Comparison of ENCODE assay signal across 12 mouse cellular contexts in the genomic region with DNA sequence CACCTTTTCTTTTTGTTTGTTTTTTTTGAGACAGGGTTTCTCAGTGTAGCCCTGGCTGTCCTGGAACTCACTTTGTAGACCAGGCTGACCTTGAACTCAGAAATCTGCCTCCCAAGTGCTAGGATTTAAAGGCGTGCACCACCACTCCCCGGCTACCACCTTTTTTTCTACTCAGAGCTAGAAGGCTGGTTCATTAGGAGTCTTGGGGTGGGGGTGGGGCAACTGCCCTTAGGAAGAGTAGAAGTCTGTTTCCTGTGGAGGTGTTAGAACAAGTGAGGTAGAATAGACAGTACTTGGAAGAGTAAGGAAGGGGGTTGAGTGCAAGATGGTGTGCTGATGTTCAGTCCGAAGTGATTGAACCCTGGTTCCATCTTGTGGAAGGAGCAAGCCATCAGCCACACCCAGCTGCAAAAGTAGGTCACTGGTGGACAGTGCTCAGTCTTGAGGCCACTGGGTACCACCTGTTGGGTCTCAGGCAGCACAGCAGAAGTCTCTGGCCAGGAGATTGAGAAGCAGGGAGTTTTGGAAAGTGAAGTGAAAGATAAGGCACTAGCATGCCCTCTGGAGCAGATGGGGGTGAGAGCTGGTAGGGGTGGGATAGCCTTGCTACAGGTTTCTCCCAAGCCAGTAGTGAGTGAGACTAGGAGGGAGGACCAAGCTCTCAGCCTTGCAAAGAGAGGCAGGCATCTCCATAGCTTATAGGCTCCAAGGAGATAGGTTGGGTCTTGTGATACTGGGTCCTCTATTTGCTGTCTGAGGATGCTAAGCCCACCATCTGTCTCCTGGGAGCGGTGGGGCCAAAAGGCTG. TPM values are rescaled to one million over a fixed set of nuclear protein-coding genes. Genes with fewer than 3 reads are reported as not detected.
DNase-seq lines count a peak whose midpoint lies in the region; ATAC-seq and TF ChIP-seq lines count a peak whose summit lies in the region.
"Had no signal": no experiment of that assay in that cellular context is flagged by ENCODE, and none has a peak within 500 bp of the region (broad histone marks: within the 10 kb centered on the region; RNA-seq: fewer than 3 reads in every experiment).

No protein-coding gene starts in this region.

- no peak for DNase-seq in gastrocnemius, adult 2 months
- no peak for DNase-seq in gastrocnemius, adult 8-10 months (ENCODE audit: low spot score in 2 of 2)
- peak; percentile 44 for DNase-seq in liver, adult 2 months (ENCODE audit: extremely low read depth, low read depth, low spot score)
- no peak for DNase-seq in liver
- DNase-seq in heart, postnatal 0 days (ENCODE audit: low spot score): no peak
- DNase-seq in adrenal gland, postnatal 10 days: no peak
- no peak for DNase-seq in spleen, adult 12 weeks (ENCODE audit: low spot score)
- DNase-seq: right cerebral cortex, postnatal 14 days; thymus, postnatal 14 days had no signal

- no peak overlapping the region for H3ac ChIP-seq in myocyte (ENCODE audit: control insufficient read depth, insufficient read length)

- H3K4me3 ChIP-seq in gastrocnemius, adult 2 months: peak overlapping the region; percentile 82
- H3K4me3 ChIP-seq in liver, adult 2 months (ENCODE audit: insufficient read depth, low read depth, low read length): no peak overlapping the region
- no peak overlapping the region for H3K4me3 ChIP-seq in heart, postnatal 0 days (ENCODE audit: low read depth, low read length)
- no peak overlapping the region for H3K4me3 ChIP-seq in myocyte
- H3K4me3 ChIP-seq: neural tube, embryonic 12.5 days had no signal

- no peaks in the 10 kb centered on the region for H3K9me3 ChIP-seq in heart, postnatal 0 days (replicated peaks; ENCODE audit: control insufficient read depth, low read length)

- no peak for ATAC-seq in heart, postnatal 0 days (ENCODE audit: insufficient read depth, low read depth)
- ATAC-seq: hindbrain, postnatal 0 days had no signal

- peaks cover 18% of the 10 kb centered on the region for H3K36me3 ChIP-seq in liver, adult 2 months (ENCODE audit: control insufficient read depth, insufficient read depth, low read length)
- peaks cover 26% of the 10 kb centered on the region for H3K36me3 ChIP-seq in heart, postnatal 0 days (replicated peaks; ENCODE audit: control insufficient read depth, insufficient read depth, low read length)
- H3K36me3 ChIP-seq in myocyte (ENCODE audit: control insufficient read depth, insufficient read depth): peaks cover 10% of the 10 kb centered on the region

- peak overlapping the region; percentile 79 for H3K4me2 ChIP-seq in heart, postnatal 0 days (ENCODE audit: low read depth, low read length)
- no peak overlapping the region for H3K4me2 ChIP-seq in myocyte (ENCODE audit: low read depth)

- no peaks in the 10 kb centered on the region for H3K27me3 ChIP-seq in liver, adult 2 months (ENCODE audit: control insufficient read depth, insufficient read depth, low read length)
- no peaks in the 10 kb centered on the region for H3K27me3 ChIP-seq in heart, postnatal 0 days (ENCODE audit: control insufficient read depth, insufficient read depth, low read length)
- H3K27me3 ChIP-seq in myocyte (ENCODE audit: control insufficient read depth, insufficient read depth, insufficient read length): no peaks in the 10 kb centered on the region
- H3K27me3 ChIP-seq: neural tube, embryonic 12.5 days had no signal

- H3K27ac ChIP-seq in gastrocnemius, adult 2 months: peak overlapping the region; percentile 100
- peak overlapping the region; percentile 88 for H3K27ac ChIP-seq in liver, adult 2 months (replicated peaks; ENCODE audit: insufficient read depth, low read depth, low read length)
- peak overlapping the region; percentile 97 for H3K27ac ChIP-seq in heart, postnatal 0 days (ENCODE audit: low read depth)
- H3K27ac ChIP-seq: neural tube, embryonic 12.5 days had no signal

- TF ChIP-seq POLR2A in liver, adult 2 months (IDR thresholded peaks at IDR 0.05; ENCODE audit: extremely low read depth, insufficient read depth, low read length): 0 out of 2 replicates have a peak, but pooled peaks have one; percentile 9
- no peak for TF ChIP-seq POLR2A in myocyte (IDR thresholded peaks at IDR 0.05; ENCODE audit: insufficient read length, low read depth)

- peaks cover 18% of the 10 kb centered on the region for H3K79me2 ChIP-seq in liver, adult 2 months (ENCODE audit: control insufficient read depth, insufficient read depth, low read length)
- peaks cover 12% of the 10 kb centered on the region for H3K79me2 ChIP-seq in myocyte (ENCODE audit: control insufficient read depth, insufficient read depth)

- TF ChIP-seq EP300 in heart, postnatal 0 days (IDR thresholded peaks at IDR 0.05; ENCODE audit: low read depth): no peak

- peaks cover 41% of the 10 kb centered on the region for H3K4me1 ChIP-seq in liver, adult 2 months (ENCODE audit: control insufficient read depth, insufficient read depth, low read length)
- peaks cover 55% of the 10 kb centered on the region for H3K4me1 ChIP-seq in heart, postnatal 0 days (ENCODE audit: control insufficient read depth, insufficient read depth)

- 50% methylated on average over 4 of the region's 4 CpGs for WGBS in liver, adult 2 months
- 49% methylated on average over 4 of the region's 4 CpGs for WGBS in heart, postnatal 0 days

- no peak for TF ChIP-seq CTCF in gastrocnemius, adult 2 months (IDR thresholded peaks at IDR 0.05)
- TF ChIP-seq CTCF in liver, adult 2 months (IDR thresholded peaks at IDR 0.05; ENCODE audit: low read depth, low read length): no peak
- TF ChIP-seq CTCF in heart, postnatal 0 days (IDR thresholded peaks at IDR 0.05; ENCODE audit: low read depth): no peak

- intact Hi-C loops in gastrocnemius, adult 2 months (cut with DNase I): no loop called here

- peak overlapping the region; percentile 61 for H3K9ac ChIP-seq in liver, adult 2 months (ENCODE audit: low read depth, low read length)
- no peak overlapping the region for H3K9ac ChIP-seq in heart, postnatal 0 days (replicated peaks; ENCODE audit: low read depth, low read length)
- H3K9ac ChIP-seq: neural tube, embryonic 12.5 days had no signal

TF ChIP-seq in myocyte, 11 proteins besides CTCF, POLR2A, EP300 and RAD21:
- peak; percentile 35 for TF ChIP-seq POLR2AphosphoS2 (IDR thresholded peaks at IDR 0.05; ENCODE audit: insufficient read length, low read depth)
- no peak for TF ChIP-seq CEBPB (IDR thresholded peaks at IDR 0.05; ENCODE audit: insufficient read depth, poor library complexity, severe bottlenecking)
- TF ChIP-seq MYOG (IDR thresholded peaks at IDR 0.05; ENCODE audit: control insufficient read depth in 1 of 3, insufficient read depth in 1 of 3, insufficient read length in 2 of 3, low read depth in 2 of 3): peak in 1 of 3 experiments; percentile 18
- TF ChIP-seq MYOD1 (IDR thresholded peaks at IDR 0.05; ENCODE audit: control insufficient read depth in 1 of 3, insufficient read length in 2 of 3, low read depth in 2 of 3): peak in 1 of 3 experiments; percentile 13

RNA-seq across cellular contexts. Expression of a gene that starts 4.1 kb away (rescaled TPM):
- total RNA-seq in gastrocnemius, adult 2 months (2021): 10 to 100 TPM; 34.4 to 46.6 TPM
- 10 to 100 TPM; 19.5 to 42.9 (median 25.7) TPM for total RNA-seq in gastrocnemius, adult 8-10 months (2022)
- total RNA-seq in liver, adult 2 months (2014; rRNA removed): 59.7 and 68.3 TPM in 2 replicates
- 17.7 and 31.2 TPM in 2 replicates for polyA plus RNA-seq in liver, adult 2 months (2012; rRNA removed)
- total RNA-seq in heart, postnatal 0 days (2014; rRNA removed; ENCODE audit: low replicate concordance): 98.4 and 139 TPM in 2 replicates
- 50.6 and 71.1 TPM in 2 replicates for polyA plus RNA-seq in heart, postnatal 0 days (2015; fragmentation: Nextera tagmentation; extraction: Ambion mirVana)
- polyA plus RNA-seq in myocyte (2012; fragmentation: generic; extraction: Trizol): 26.9 TPM
- 10 to 100 TPM; 41.2 to 76.8 TPM for total RNA-seq in adrenal gland, postnatal 10 days (2021)

RNA-seq across cellular contexts. Expression of a gene that starts 46.6 kb away (rescaled TPM):
- total RNA-seq in gastrocnemius, adult 2 months (2021): 10 to 100 TPM in 1 of 2 experiments, 1 to 10 TPM in 1; 8.1 to 11.6 TPM
- total RNA-seq in gastrocnemius, adult 8-10 months (2022): 1 to 10 TPM; 6.5 to 9.4 (median 8.1) TPM
- 51.4 and 70.2 TPM in 2 replicates for total RNA-seq in liver, adult 2 months (2014; rRNA removed)
- 32.6 and 32.9 TPM in 2 replicates for polyA plus RNA-seq in liver, adult 2 months (2012; rRNA removed)
- 23.3 and 24.0 TPM in 2 replicates for total RNA-seq in heart, postnatal 0 days (2014; rRNA removed; ENCODE audit: low replicate concordance)
- 26.3 and 35.3 TPM in 2 replicates for polyA plus RNA-seq in heart, postnatal 0 days (2015; fragmentation: Nextera tagmentation; extraction: Ambion mirVana)
- 49.3 TPM for polyA plus RNA-seq in myocyte (2012; fragmentation: generic; extraction: Trizol)
- 10 to 100 TPM; 26.6 to 34.4 TPM for total RNA-seq in adrenal gland, postnatal 10 days (2021)

RNA-seq across cellular contexts. Expression of a gene that starts 47.0 kb away (rescaled TPM):
- 1 to 10 TPM; 3.9 to 6.6 TPM for total RNA-seq in gastrocnemius, adult 2 months (2021)
- 1 to 10 TPM; 2.5 to 5.6 (median 3.7) TPM for total RNA-seq in gastrocnemius, adult 8-10 months (2022)
- total RNA-seq in liver, adult 2 months (2014; rRNA removed): 4.9 and 5.8 TPM in 2 replicates
- polyA plus RNA-seq in liver, adult 2 months (2012; rRNA removed): 9.4 and 14.4 TPM in 2 replicates
- total RNA-seq in heart, postnatal 0 days (2014; rRNA removed; ENCODE audit: low replicate concordance): 19.5 and 21.8 TPM in 2 replicates
- 6.4 and 6.5 TPM in 2 replicates for polyA plus RNA-seq in heart, postnatal 0 days (2015; fragmentation: Nextera tagmentation; extraction: Ambion mirVana)
- polyA plus RNA-seq in myocyte (2012; fragmentation: generic; extraction: Trizol): 15.0 TPM
- total RNA-seq in adrenal gland, postnatal 10 days (2021): 10 to 100 TPM; 10.4 to 10.7 TPM
